Mouse (Mus musculus): ENCODE results near the gene Castor2. TPM values are rescaled to one million over a fixed set of nuclear protein-coding genes. Genes with fewer than 3 reads are reported as not detected.
A peak's percentile ranks its signal among the peaks of the same experiment; 100 is the strongest.

Gene Castor2
- polyA plus RNA-seq (2016; fragmentation: Nextera tagmentation; extraction: Ambion mirVana): 13.2 and 14.1 TPM in 2 replicates

DNA sequence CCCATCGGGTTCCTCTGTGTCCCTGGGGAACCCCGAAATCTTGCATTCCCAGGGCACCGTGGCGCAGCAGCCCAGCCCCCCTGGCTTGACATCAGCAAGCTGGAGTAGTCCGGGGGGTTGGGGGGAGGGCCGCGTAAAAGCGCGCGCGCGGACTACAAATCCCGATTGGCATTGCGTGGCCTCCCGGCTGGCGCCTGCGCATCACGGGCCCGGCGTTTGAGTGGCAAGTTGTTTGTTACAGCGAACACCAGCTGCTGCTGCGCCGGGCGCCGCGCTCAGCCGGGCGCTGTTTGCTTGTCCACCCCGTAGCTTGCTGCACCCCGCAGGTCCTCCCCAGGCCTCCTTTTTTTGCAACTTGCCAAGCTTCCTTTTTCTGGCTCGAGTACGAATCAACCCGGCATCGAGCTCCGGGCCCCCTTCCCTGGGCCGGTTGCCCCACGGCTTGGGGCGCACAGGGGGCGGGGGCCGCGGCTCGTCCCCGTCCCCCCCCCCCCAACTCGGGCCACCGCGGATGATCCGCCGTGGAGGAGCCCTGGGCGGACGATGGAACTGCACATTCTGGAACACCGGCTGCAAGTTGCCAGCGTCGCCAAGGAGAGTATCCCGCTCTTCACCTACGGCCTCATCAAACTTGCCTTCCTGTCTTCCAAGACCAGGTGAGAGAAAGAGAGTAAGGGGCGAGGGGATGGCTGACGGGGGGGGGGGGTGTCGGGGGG is at the start of gene Castor2:
Gene Castor2, plus strand, starts transcription at position 216 of the 716 bp plus-strand sequence.
- Histone ChIP-seq H3K36me3 (no peaks in the 10 kb centered on the region), H3K9ac (replicated peaks) (peak within 1 kb of the TSS; percentile 76), H3K9me3 (no peaks in the 10 kb centered on the region), H3K27me3 (no peaks in the 10 kb centered on the region), H3K4me1 (replicated peaks) (peaks cover 32% of the 10 kb centered on the region), H3K27ac (peak within 1 kb of the TSS; percentile 78), H3K4me3 (replicated peaks) (peak within 1 kb of the TSS; percentile 78), H3K4me2 (peak within 1 kb of the TSS; percentile 94)
- WGBS: under 1% methylated on average over 56 of the region's 58 CpGs
- peak; percentile 79 for ATAC-seq (ENCODE audit: insufficient number of reproducible peaks, insufficient read depth, low FRiP score, low TSS enrichment, low read depth)

DNA sequence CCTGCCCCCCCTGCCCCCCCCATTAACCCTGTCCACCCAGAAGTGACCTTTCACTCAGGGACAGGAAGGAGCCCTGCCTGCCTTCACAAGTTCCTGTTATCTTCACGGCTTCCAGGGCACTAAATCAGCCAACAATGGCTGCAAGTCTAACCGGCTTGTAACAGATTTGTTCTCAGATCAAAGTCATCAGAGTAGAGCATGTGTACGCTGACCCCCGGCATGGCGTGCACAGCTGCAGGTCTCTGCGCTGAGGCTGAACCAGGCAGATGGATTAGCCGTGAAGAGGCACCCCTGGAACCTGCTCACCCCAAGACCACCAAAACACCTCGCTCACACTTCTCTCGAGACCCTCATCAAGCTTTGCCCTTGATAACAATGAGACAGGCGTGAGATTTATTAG is 48.8 kb upstream of the Castor2 start:
- no peak overlapping the region for H3K9ac ChIP-seq (replicated peaks)
- ATAC-seq (ENCODE audit: insufficient number of reproducible peaks, insufficient read depth, low FRiP score, low TSS enrichment, low read depth): no peak
- 9% methylated on average over 10 of the region's 10 CpGs for WGBS
- peaks cover 7% of the 10 kb centered on the region for H3K9me3 ChIP-seq
- H3K27me3 ChIP-seq: peaks cover 7% of the 10 kb centered on the region; the same call in 1 of the 2 replicates
- H3K4me2 ChIP-seq: no peak overlapping the region
- H3K4me1 ChIP-seq (replicated peaks): peaks cover 13% of the 10 kb centered on the region; the same call in 1 of the 2 replicates
- no peak overlapping the region for H3K27ac ChIP-seq
- no peaks in the 10 kb centered on the region for H3K36me3 ChIP-seq
- no peak overlapping the region for H3K4me3 ChIP-seq (replicated peaks)

DNA sequence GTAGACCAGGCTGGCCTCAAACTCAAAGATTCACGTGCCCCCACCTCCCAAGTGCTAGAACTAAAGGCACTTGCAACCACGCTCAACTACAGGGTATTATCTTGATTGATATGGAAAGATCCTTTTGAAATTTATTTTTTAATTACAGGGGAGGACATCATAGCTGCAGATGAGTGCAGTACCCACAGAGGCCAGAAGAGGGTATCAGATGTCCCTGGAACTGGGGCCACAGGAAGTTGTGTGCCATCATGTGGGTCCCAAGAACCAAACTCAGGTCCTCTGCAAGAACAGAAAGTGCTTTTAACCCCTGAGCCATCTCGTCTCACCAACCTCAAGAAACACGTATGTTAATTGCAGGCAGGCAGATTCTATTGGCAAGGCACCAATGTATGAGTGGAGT is 46.9 kb upstream of the Castor2 start:
- Histone ChIP-seq H3K9me3 (no peaks in the 10 kb centered on the region), H3K36me3 (no peaks in the 10 kb centered on the region), H3K27me3 (peaks cover 3% of the 10 kb centered on the region; the same call in 1 of the 2 replicates), H3K4me1 (replicated peaks) (peaks cover 13% of the 10 kb centered on the region; the same call in 1 of the 2 replicates), H3K27ac (no peak overlapping the region), H3K4me3 (replicated peaks) (no peak overlapping the region), H3K9ac (replicated peaks) (no peak overlapping the region), H3K4me2 (no peak overlapping the region)
- ATAC-seq (ENCODE audit: insufficient number of reproducible peaks, insufficient read depth, low FRiP score, low TSS enrichment, low read depth): no peak
- 84% methylated on average over 4 of the region's 4 CpGs for WGBS

DNA sequence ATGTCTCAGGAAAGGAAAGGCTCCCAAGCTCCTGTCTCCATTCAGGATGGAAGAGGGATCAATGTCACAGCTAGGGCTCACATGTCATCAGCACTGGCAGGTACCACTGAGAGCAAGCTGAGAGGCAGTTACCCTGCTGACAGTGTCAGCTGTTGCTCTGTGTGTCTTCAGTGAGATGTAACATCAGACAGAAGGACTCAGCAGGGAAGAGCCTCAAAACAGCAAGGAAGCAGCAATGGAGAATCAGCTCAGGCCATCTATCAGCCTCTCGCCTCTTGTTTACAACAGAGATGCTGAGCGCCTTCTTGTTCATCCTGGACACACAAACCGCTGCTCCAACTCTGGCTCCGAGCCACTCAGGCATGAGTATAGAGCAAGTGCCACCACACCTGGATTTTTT is 45.0 kb upstream of the Castor2 start:
- no peak for ATAC-seq (ENCODE audit: insufficient number of reproducible peaks, insufficient read depth, low FRiP score, low TSS enrichment, low read depth)
- 84% methylated on average over 4 of the region's 4 CpGs for WGBS
- no peak overlapping the region for H3K4me2 ChIP-seq

DNA sequence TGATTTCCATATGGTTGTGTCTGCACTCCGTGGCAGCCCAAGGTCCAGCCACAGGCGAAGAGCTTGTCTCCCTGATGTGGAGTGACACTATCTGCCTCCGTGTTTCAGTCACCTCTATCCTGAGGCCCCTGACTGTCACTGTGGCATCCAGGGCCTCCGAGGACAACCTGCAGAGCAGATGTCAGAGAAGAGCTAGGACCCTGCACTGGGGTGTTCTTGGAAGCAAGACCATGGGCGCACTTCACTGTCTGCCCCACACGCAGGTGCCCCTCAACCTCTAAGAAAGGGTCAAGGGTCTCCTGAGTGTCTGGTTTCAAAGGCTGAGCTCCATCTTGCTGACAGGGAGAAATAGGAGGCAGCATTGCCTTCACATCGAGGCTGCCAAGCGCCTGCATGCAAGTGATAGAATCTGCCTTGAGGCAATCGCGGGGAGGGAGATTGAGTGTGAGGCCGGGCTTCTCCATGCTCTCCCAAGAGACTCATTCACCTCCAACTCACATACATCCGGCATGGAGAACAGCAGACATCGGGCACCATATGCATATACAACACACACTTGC is 40.6 kb upstream of the Castor2 start:
- H3K36me3 ChIP-seq: no peaks in the 10 kb centered on the region
- 0 out of 2 replicates have a peak overlapping the region, but pooled peaks have one; percentile 29 for H3K27ac ChIP-seq
- ATAC-seq (ENCODE audit: insufficient number of reproducible peaks, insufficient read depth, low FRiP score, low TSS enrichment, low read depth): no peak
- no peak overlapping the region for H3K9ac ChIP-seq (replicated peaks)
- no peak overlapping the region for H3K4me3 ChIP-seq (replicated peaks)
- H3K27me3 ChIP-seq: peaks cover 4% of the 10 kb centered on the region; the same call in 1 of the 2 replicates
- peaks cover 15% of the 10 kb centered on the region for H3K4me1 ChIP-seq (replicated peaks)
- no peaks in the 10 kb centered on the region for H3K9me3 ChIP-seq
- H3K4me2 ChIP-seq: peak overlapping the region; percentile 24
- WGBS: 13% methylated on average over 13 of the region's 13 CpGs

More for the DNA sequence above, 45.0 kb upstream of the Castor2 start:
- Histone ChIP-seq H3K27ac (no peak overlapping the region), H3K27me3 (peaks cover 7% of the 10 kb centered on the region; the same call in 1 of the 2 replicates), H3K9ac (replicated peaks) (no peak overlapping the region), H3K9me3 (no peaks in the 10 kb centered on the region), H3K4me1 (replicated peaks) (peaks cover 24% of the 10 kb centered on the region), H3K4me3 (replicated peaks) (no peak overlapping the region), H3K36me3 (no peaks in the 10 kb centered on the region)

DNA sequence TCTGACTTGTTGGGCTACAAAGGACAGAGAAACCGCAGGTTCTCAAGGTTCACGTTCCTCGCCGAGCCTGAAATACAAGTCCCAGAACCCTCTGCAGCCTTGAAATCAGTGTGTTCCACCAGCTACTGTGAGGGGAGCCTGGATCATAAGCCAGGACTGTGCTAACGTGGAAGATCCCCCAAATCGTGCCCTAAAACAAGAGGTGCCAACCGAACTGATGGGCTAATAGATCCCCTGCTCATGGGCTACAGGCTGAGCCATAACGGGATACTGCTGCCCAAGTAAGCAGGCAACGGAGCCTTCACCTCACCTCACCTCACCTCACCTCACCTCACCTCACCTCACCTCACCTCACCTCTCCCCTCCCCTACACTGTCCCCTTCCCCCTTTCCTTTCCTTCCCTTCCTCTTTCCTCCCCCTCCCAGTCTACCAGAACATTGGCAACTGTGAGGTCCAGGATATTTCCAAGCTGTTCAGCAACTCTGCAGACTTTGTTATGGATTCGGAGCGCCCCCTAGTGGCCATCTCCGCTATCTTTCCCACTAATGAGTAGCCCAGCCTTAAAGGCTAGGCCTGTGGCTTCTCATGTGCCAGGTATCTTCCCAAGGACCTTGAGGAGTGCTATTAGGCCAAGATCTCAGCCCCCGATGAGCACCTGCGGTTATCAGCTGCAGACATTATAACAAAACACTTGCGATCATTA is 36.0 kb upstream of the Castor2 start:
- WGBS: 46% methylated on average over 15 of the region's 15 CpGs
- H3K9ac ChIP-seq (replicated peaks): no peak overlapping the region
- H3K27me3 ChIP-seq: peaks cover 7% of the 10 kb centered on the region; the same call in 1 of the 2 replicates
- no peaks in the 10 kb centered on the region for H3K9me3 ChIP-seq
- H3K27ac ChIP-seq: no peak overlapping the region
- H3K4me2 ChIP-seq: no peak overlapping the region
- ATAC-seq (ENCODE audit: insufficient number of reproducible peaks, insufficient read depth, low FRiP score, low TSS enrichment, low read depth): peak; percentile 81; the same call in 1 of the 2 replicates
- no peak overlapping the region for H3K4me3 ChIP-seq (replicated peaks)
- H3K4me1 ChIP-seq (replicated peaks): peaks cover 30% of the 10 kb centered on the region
- no peaks in the 10 kb centered on the region for H3K36me3 ChIP-seq

DNA sequence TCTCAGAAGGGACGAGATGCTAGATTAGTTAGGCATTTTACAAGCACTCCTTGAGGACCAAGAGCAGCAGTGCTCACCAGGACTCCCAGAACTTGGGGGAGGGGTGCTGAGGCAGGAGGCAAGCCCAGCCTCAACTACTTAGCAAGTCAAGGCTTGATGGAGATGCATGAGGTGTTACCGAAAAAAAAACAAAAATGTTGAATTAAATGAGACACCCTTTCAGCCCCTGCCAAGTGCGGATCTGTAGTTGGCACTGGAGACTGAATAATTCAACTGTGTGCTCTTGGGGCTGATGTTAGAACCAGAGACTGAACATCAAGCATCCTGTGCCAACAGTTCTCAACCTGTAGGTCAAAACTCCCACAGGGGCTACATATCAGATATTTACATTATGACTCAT is 33.2 kb upstream of the Castor2 start:
- Histone ChIP-seq H3K4me3 (replicated peaks) (no peak overlapping the region), H3K27ac (no peak overlapping the region), H3K4me1 (replicated peaks) (peaks cover 21% of the 10 kb centered on the region), H3K36me3 (no peaks in the 10 kb centered on the region), H3K27me3 (peaks cover 3% of the 10 kb centered on the region; the same call in 1 of the 2 replicates), H3K4me2 (no peak overlapping the region), H3K9me3 (peaks cover 15% of the 10 kb centered on the region; the same call in 1 of the 2 replicates), H3K9ac (replicated peaks) (no peak overlapping the region)
- ATAC-seq (ENCODE audit: insufficient number of reproducible peaks, insufficient read depth, low FRiP score, low TSS enrichment, low read depth): no peak
- WGBS: 32% methylated on average over 3 of the region's 3 CpGs

DNA sequence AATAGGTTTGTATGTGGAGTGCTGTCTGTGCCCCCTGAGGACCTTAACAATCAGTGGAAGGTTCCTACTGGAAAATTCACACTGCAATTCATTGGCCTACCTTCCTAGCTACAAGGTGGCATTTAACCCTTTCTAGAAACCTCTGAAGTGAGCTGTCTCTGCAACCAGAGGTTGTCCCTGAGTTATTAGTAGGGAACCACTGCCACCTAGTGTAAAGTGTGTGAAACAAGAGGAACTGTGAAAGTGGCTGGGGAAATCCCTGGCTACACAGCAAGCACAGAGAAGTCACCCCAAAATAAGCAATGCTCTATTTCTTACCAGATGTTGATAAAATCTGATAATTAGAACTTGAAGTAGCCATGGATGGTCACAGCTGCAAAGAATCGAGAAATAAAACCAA is 31.6 kb upstream of the Castor2 start:
- Histone ChIP-seq H3K27me3 (peaks cover 3% of the 10 kb centered on the region; the same call in 1 of the 2 replicates), H3K36me3 (no peaks in the 10 kb centered on the region), H3K4me2 (no peak overlapping the region), H3K9me3 (peaks cover 15% of the 10 kb centered on the region; the same call in 1 of the 2 replicates), H3K4me3 (replicated peaks) (no peak overlapping the region), H3K9ac (replicated peaks) (no peak overlapping the region), H3K27ac (no peak overlapping the region), H3K4me1 (replicated peaks) (peaks cover 27% of the 10 kb centered on the region)
- WGBS: 26% methylated on average over 1 of the region's 1 CpGs
- ATAC-seq (ENCODE audit: insufficient number of reproducible peaks, insufficient read depth, low FRiP score, low TSS enrichment, low read depth): no peak

DNA sequence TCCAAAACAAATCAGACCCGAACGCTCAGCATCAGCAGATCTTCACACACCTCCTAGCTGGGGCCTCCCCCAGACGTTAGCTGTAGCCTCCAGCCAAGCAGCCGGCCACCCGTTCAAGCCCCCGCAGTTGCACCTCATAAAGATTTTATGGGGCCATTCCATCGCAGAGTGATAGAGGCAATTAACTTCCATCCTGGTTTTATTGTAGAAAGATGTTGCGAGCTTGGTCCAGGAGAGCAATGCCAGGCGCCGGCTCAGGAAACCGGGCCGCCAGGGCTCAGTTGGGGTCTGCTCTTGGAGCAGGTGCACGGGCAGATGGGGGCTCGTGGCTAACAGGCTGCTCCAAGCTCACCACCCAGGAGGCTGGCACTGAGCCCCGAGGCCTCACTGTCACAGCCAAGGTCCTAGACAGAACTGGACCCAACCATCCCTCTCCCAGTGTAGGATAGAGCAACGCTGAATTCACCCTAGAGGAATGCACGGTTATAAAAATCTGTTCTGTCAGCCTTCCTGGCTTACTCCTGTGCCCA is 25.9 kb upstream of the Castor2 start:
- H3K36me3 ChIP-seq: no peaks in the 10 kb centered on the region
- peaks cover 4% of the 10 kb centered on the region; the same call in 1 of the 2 replicates for H3K27me3 ChIP-seq
- H3K9me3 ChIP-seq: peaks cover 18% of the 10 kb centered on the region; the same call in 1 of the 2 replicates
- peak overlapping the region; percentile 37 for H3K4me2 ChIP-seq
- no peak overlapping the region for H3K4me3 ChIP-seq (replicated peaks)
- H3K9ac ChIP-seq (replicated peaks): no peak overlapping the region
- H3K27ac ChIP-seq: peak overlapping the region; percentile 29; the same call in 1 of the 2 replicates
- H3K4me1 ChIP-seq (replicated peaks): peaks cover 20% of the 10 kb centered on the region
- peak; percentile 79 for ATAC-seq (ENCODE audit: insufficient number of reproducible peaks, insufficient read depth, low FRiP score, low TSS enrichment, low read depth)
- WGBS: 10% methylated on average over 17 of the region's 17 CpGs

DNA sequence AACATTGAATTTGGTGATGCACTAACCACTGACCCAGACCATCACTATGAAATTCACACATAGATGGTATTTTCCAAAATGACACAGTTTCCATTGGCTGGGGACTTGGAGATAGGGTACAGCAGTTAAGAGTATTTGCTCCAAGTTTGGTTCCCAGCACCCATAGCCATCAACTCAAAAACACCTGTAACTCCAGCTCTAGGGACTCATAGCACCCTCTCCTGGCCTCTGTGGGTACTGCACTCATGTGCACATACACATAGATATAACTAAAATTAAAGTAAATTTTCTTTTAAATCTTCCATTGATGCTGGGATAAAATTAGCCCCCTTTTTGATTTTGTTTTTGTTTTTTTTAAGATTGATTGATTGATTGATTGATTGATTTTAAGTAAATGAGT is 25.1 kb upstream of the Castor2 start:
- no peak overlapping the region for H3K4me2 ChIP-seq

DNA sequence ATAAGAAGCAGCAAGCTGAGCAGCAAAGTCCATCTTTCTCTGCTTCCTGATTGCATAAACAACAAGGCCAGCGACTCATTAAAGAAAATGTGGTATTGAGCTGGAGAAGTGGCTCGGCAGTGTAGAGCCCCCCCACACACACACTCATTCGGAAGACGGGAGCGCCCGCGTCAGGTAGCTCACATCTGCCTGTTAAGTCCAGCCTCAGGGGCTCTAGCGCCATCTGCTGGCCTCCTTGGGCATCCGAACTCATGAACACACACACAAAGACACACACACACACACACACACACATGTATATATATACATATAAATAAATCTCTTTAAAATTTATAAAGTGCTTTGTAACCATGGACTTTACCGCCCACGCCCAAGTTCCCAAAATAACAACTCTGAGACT is 23.3 kb upstream of the Castor2 start:
- Histone ChIP-seq H3K4me2 (no peak overlapping the region), H3K27ac (no peak overlapping the region), H3K36me3 (no peaks in the 10 kb centered on the region), H3K9ac (replicated peaks) (no peak overlapping the region), H3K27me3 (peaks cover 7% of the 10 kb centered on the region), H3K4me3 (replicated peaks) (no peak overlapping the region), H3K9me3 (peaks cover 10% of the 10 kb centered on the region), H3K4me1 (replicated peaks) (peaks cover 28% of the 10 kb centered on the region)
- ATAC-seq (ENCODE audit: insufficient number of reproducible peaks, insufficient read depth, low FRiP score, low TSS enrichment, low read depth): no peak
- 88% methylated on average over 11 of the region's 11 CpGs for WGBS

More for the DNA sequence above, 25.1 kb upstream of the Castor2 start:
- Histone ChIP-seq H3K36me3 (no peaks in the 10 kb centered on the region), H3K4me1 (replicated peaks) (peaks cover 20% of the 10 kb centered on the region), H3K4me3 (replicated peaks) (no peak overlapping the region), H3K27ac (no peak overlapping the region), H3K9ac (replicated peaks) (no peak overlapping the region), H3K9me3 (peaks cover 24% of the 10 kb centered on the region), H3K27me3 (peaks cover 4% of the 10 kb centered on the region; the same call in 1 of the 2 replicates)
- no peak for ATAC-seq (ENCODE audit: insufficient number of reproducible peaks, insufficient read depth, low FRiP score, low TSS enrichment, low read depth)
